Mouse (Mus musculus) stomach, postnatal 0 days (tissue): ENCODE results near the gene Rsrp1.
A peak's percentile ranks its signal among the peaks of the same experiment; 100 is the strongest.

Experiments
- CTCF ChIP-seq: IDR thresholded peaks from 2 replicates; pipeline ENCODE4 v1.5.1; 2016; ENCODE audit warnings: antibody characterized with exemption, low read depth, mild to moderate bottlenecking, moderate library complexity
- EP300 ChIP-seq: optimal IDR thresholded peaks from 2 replicates; pipeline ENCODE3; 2016; ENCODE audit warnings: antibody characterized with exemption

DNA sequence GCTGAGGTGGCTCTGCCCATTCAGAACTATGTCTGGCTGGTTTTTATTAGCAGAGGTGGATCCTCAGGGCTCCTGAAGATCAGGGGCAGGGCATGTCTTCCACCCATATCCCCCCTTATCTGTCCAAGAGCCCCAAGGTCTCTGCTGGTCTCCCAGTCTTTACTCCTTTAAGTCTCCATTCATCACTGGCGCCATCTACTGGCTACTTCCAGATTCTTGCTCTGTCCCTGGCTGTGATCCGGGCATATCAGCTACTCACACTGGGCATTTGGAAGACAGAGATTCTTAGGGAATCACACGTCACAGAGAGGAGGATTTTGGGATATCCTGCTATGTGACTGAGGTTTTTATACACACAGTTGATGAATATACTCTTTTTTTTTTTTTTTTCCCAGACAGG is 32.9 kb downstream of the Rsrp1 start:
- peak; percentile 80 for TF ChIP-seq CTCF
- no peak for TF ChIP-seq EP300
